Mouse (Mus musculus) naive thymus-derived CD4-positive, alpha-beta T cell, adult 2 months (primary cell): ENCODE measurements around the gene Nudt16.
"Not testable (repeated sequence)": the region's sequence is repeated elsewhere in the genome, so short reads cannot be mapped to it uniquely, and the experiment has no call there.

ENCODE experiments used
- DNase-seq: peaks from one replicate; pipeline ENCODE4 v3.0.0-alpha.2; 2011; ENCODE audit warnings: low read depth

The Nudt16 gene

GRCm38 (mm10) chr9:105131253-105132001, at the start of gene Nudt16:
Gene Nudt16 (minus strand): TSS chr9:105131824.
- peak; percentile 93 for DNase-seq

GRCm38 (mm10) chr9:105144992-105145391, 13.4 kb upstream of the Nudt16 start, which contains the start of gene 1700080E11Rik:
Gene 1700080E11Rik (minus strand): TSS chr9:105145092.
- no peak for DNase-seq

- no peak for DNase-seq
These were observed 7.6 kb upstream of the Nudt16 start for GRCm38 (mm10) chr9:105139204-105139603.

- peak; percentile 36 for DNase-seq
These were observed 4.8 kb upstream of the Nudt16 start for GRCm38 (mm10) chr9:105136404-105136803.

GRCm38 (mm10) chr9:105134536-105134935, 2.9 kb upstream of the Nudt16 start:
- DNase-seq, result peak; percentile 63

GRCm38 (mm10) chr9:105132002-105132367, 361 bp upstream of the Nudt16 start:
- DNase-seq, result no peak

GRCm38 (mm10) chr9:105130331-105130730, 1.3 kb downstream of the Nudt16 start:
- DNase-seq, result peak; percentile 6

- DNase-seq, result not testable (repeated sequence)
These were observed 6.4 kb downstream of the Nudt16 start for GRCm38 (mm10) chr9:105125206-105125605.

GRCm38 (mm10) chr9:105103893-105104292, 27.7 kb downstream of the Nudt16 start:
- DNase-seq, result no peak

GRCm38 (mm10) chr9:105101911-105102310, 29.7 kb downstream of the Nudt16 start:
- DNase-seq, result peak; percentile 11

GRCm38 (mm10) chr9:105100807-105101570, 30.6 kb downstream of the Nudt16 start:
- peak; percentile 73 for DNase-seq

- DNase-seq, result no peak
These were observed 51.4 kb downstream of the Nudt16 start for GRCm38 (mm10) chr9:105080246-105080645.
